Mouse (Mus musculus) C2C12 (cell line): ENCODE data around the gene Adamts9. TPM values are rescaled to one million over a fixed set of nuclear protein-coding genes. Genes with fewer than 3 reads are reported as not detected.

Experiments
- H3K27me3 ChIP-seq: one replicate; pipeline ENCODE4 v1.6.1; 2011; ENCODE audit not compliant: control insufficient read depth, insufficient read depth, insufficient read length
- H3K36me3 ChIP-seq: one replicate; pipeline ENCODE4 v1.6.1; 2011; ENCODE audit not compliant: control insufficient read depth, insufficient read depth
- H3K4me3 ChIP-seq: one replicate; pipeline ENCODE4 v1.5.1; 2011; ENCODE audit warnings: mild to moderate bottlenecking, control low read depth; ENCODE audit not compliant: poor library complexity, insufficient read depth, severe bottlenecking
- H3K79me2 ChIP-seq: one replicate; pipeline ENCODE4 v1.6.1; 2011; ENCODE audit not compliant: control insufficient read depth, insufficient read depth
- H3K79me3 ChIP-seq: one replicate; pipeline ENCODE4 v1.6.1; 2011; ENCODE audit warnings: low read depth, control low read depth
- H3ac ChIP-seq: one replicate; pipeline ENCODE3; 2011; ENCODE audit warnings: low read depth; ENCODE audit not compliant: control insufficient read depth, insufficient read length
- CEBPB ChIP-seq: IDR thresholded peaks from one replicate; pipeline ENCODE4 v1.6.1; 2011; ENCODE audit warnings: low read depth, mild to moderate bottlenecking, control low read depth, moderate library complexity
- CTCF ChIP-seq: IDR thresholded peaks from one replicate; pipeline ENCODE4 v1.5.1; 2011; ENCODE audit not compliant: control insufficient read depth, insufficient read depth, insufficient read length
- FOSL1 ChIP-seq: IDR thresholded peaks from one replicate; pipeline ENCODE4 v1.8.0; 2011; ENCODE audit warnings: mild to moderate bottlenecking, low read length; ENCODE audit not compliant: poor library complexity, insufficient read depth, severe bottlenecking
- MAX ChIP-seq: IDR thresholded peaks from one replicate; pipeline ENCODE4 v1.6.1; 2011; ENCODE audit warnings: mild to moderate bottlenecking, control low read depth
- MYOD1 ChIP-seq: IDR thresholded peaks from one replicate; pipeline ENCODE4 v1.6.1; 2011; ENCODE audit warnings: low read depth; ENCODE audit not compliant: control insufficient read depth, insufficient read length
- MYOG ChIP-seq: IDR thresholded peaks from one replicate; pipeline ENCODE4 v1.6.1; 2011; ENCODE audit not compliant: control insufficient read depth, insufficient read length; ENCODE audit errors: extremely low read depth
- USF1 ChIP-seq: IDR thresholded peaks from one replicate; pipeline ENCODE4 v1.6.1; 2011; ENCODE audit warnings: low read depth, mild to moderate bottlenecking, control low read depth, moderate library complexity
- polyA plus RNA-seq: library from polyadenylated mRNA; unstranded; fragments of >200 nt; fragmentation: generic; extraction: Trizol; gene quantifications from one replicate; pipeline ENCODE4 v1.2.1, GENCODE M21; 2012; ENCODE audit warnings: missing spikeins

Gene Adamts9
- polyA plus RNA-seq, 1 experiment, result 0.04 TPM

GRCm38 (mm10) chr6:92822006-92822405 lies 121.3 kb downstream of the Adamts9 start:
- H3K27me3 ChIP-seq, result no peaks in the 10 kb centered on the region
- no peaks in the 10 kb centered on the region for H3K36me3 ChIP-seq
- TF ChIP-seq CTCF (no peak), MAX (no peak), MYOD1 (no peak), FOSL1 (no peak), USF1 (no peak), MYOG (no peak), CEBPB (no peak)
- no peaks in the 10 kb centered on the region for H3K79me2 ChIP-seq
- no peak overlapping the region for H3K4me3 ChIP-seq
- no peaks in the 10 kb centered on the region for H3K79me3 ChIP-seq
- no peak overlapping the region for H3ac ChIP-seq

GRCm38 (mm10) chr6:92821606-92822005 lies 121.7 kb downstream of the Adamts9 start:
- Histone ChIP-seq H3K27me3 (no peaks in the 10 kb centered on the region), H3K4me3 (no peak overlapping the region), H3K79me2 (no peaks in the 10 kb centered on the region), H3K36me3 (no peaks in the 10 kb centered on the region), H3ac (no peak overlapping the region), H3K79me3 (no peaks in the 10 kb centered on the region)
- TF ChIP-seq MAX (no peak), MYOD1 (no peak), FOSL1 (no peak), MYOG (no peak), CTCF (no peak), USF1 (no peak), CEBPB (no peak)

- Histone ChIP-seq H3K36me3 (no peaks in the 10 kb centered on the region), H3ac (no peak overlapping the region), H3K79me3 (no peaks in the 10 kb centered on the region), H3K4me3 (no peak overlapping the region), H3K79me2 (no peaks in the 10 kb centered on the region), H3K27me3 (no peaks in the 10 kb centered on the region)
- TF ChIP-seq MAX (no peak), USF1 (no peak), FOSL1 (no peak), MYOD1 (no peak), CEBPB (no peak), MYOG (no peak), CTCF (no peak)
Observed at GRCm38 (mm10) chr6:92817661-92818060, 125.6 kb downstream of the Adamts9 start.

GRCm38 (mm10) chr6:92816311-92816751 lies 127.0 kb downstream of the Adamts9 start, which contains the start of gene A730049H05Rik:
Gene A730049H05Rik, plus strand, starts transcription at chr6:92816478.
- Histone ChIP-seq H3K4me3 (no peak within 1 kb of the TSS), H3K79me2 (no peaks in the 10 kb centered on the region), H3K79me3 (no peaks in the 10 kb centered on the region), H3K27me3 (no peaks in the 10 kb centered on the region), H3K36me3 (no peaks in the 10 kb centered on the region), H3ac (no peak within 1 kb of the TSS)
- TF ChIP-seq MYOG (no peak), FOSL1 (no peak), MYOD1 (no peak), MAX (no peak), USF1 (no peak), CTCF (no peak), CEBPB (no peak)

- TF ChIP-seq CEBPB, result no peak
- no peak for TF ChIP-seq USF1
- Histone ChIP-seq H3K79me3 (no peaks in the 10 kb centered on the region), H3K79me2 (no peaks in the 10 kb centered on the region), H3K4me3 (no peak overlapping the region), H3ac (no peak overlapping the region), H3K27me3 (no peaks in the 10 kb centered on the region), H3K36me3 (no peaks in the 10 kb centered on the region)
Observed at GRCm38 (mm10) chr6:92812702-92813370, 130.5 kb downstream of the Adamts9 start.

- Histone ChIP-seq H3K79me3 (no peaks in the 10 kb centered on the region), H3ac (no peak overlapping the region), H3K36me3 (no peaks in the 10 kb centered on the region), H3K4me3 (no peak overlapping the region), H3K79me2 (no peaks in the 10 kb centered on the region), H3K27me3 (no peaks in the 10 kb centered on the region)
- no peak for TF ChIP-seq CEBPB
- TF ChIP-seq USF1, result no peak
- no peak for TF ChIP-seq MYOG
- TF ChIP-seq MYOD1, result no peak
- TF ChIP-seq FOSL1, result no peak
- no peak for TF ChIP-seq CTCF
- TF ChIP-seq MAX, result no peak
Observed at GRCm38 (mm10) chr6:92811566-92811965, 131.7 kb downstream of the Adamts9 start.
